Comparison of ENCODE assay signal across 23 mouse cellular contexts in genomic region chr10:117729139-117729814, GRCm38 (mm10). TPM values are rescaled to one million over a fixed set of nuclear protein-coding genes. Genes with fewer than 3 reads are reported as not detected.
DNase-seq lines count a peak whose midpoint lies in the region; ATAC-seq and TF ChIP-seq lines count a peak whose summit lies in the region.
"Had no signal": no experiment of that assay in that cellular context is flagged by ENCODE, and none has a peak within 500 bp of the region (broad histone marks: within the 10 kb centered on the region; RNA-seq: fewer than 3 reads in every experiment).

No protein-coding gene starts in this region.

- H3K4me3 ChIP-seq in forebrain, embryonic 14.5 days (ENCODE audit: low read depth, low read length), result no peak overlapping the region
- no peak overlapping the region for H3K4me3 ChIP-seq in left cerebral cortex, adult 2 months
- H3K4me3 ChIP-seq: midbrain, embryonic 13.5 days; myocyte; neural tube, embryonic 15.5 days had no signal

- DNase-seq in adrenal gland, adult 2 months, result peak; percentile 24
- DNase-seq in adrenal gland, adult 18-20 months (ENCODE audit: low spot score in 2 of 2), result no peak
- DNase-seq in urinary bladder, postnatal 25 days (ENCODE audit: low spot score), result peak; percentile 39
- no peak for DNase-seq in urinary bladder, postnatal 10 days (ENCODE audit: low spot score)
- DNase-seq in lung, postnatal 25 days (ENCODE audit: low spot score), result peak; percentile 71
- DNase-seq in forebrain, embryonic 14.5 days (ENCODE audit: low spot score), result no peak
- no peak for DNase-seq in left cerebral cortex, adult 2 months (ENCODE audit: extremely low spot score in 1 of 2, low spot score in 2 of 2)
- DNase-seq in right cerebral cortex, adult 2 months (ENCODE audit: low spot score in 2 of 2), result no peak
- DNase-seq: adrenal gland, postnatal 14 days; cerebellum, adult 11-12 months; cerebellum, postnatal 36 days; forebrain, postnatal 0 days; gastrocnemius, postnatal 10 days; heart, adult 18-20 months; kidney, adult 11 months; right cerebral cortex, postnatal 4 days; thymus, adult 2 months had no signal

- no peak overlapping the region for H3K27ac ChIP-seq in forebrain, embryonic 14.5 days (ENCODE audit: low read depth, low read length)
- H3K27ac ChIP-seq in left cerebral cortex, adult 2 months, result no peak overlapping the region
- H3K27ac ChIP-seq: kidney, postnatal 0 days; midbrain, embryonic 13.5 days; neural tube, embryonic 15.5 days had no signal

- 80% methylated on average over 11 of the region's 11 CpGs for WGBS in forebrain, embryonic 14.5 days

- no peaks in the 10 kb centered on the region for H3K27me3 ChIP-seq in forebrain, embryonic 14.5 days (replicated peaks; ENCODE audit: control insufficient read depth, insufficient read depth, low read length)
- H3K27me3 ChIP-seq: midbrain, embryonic 13.5 days; neural tube, embryonic 15.5 days had no signal

- H3K36me3 ChIP-seq in forebrain, embryonic 14.5 days (ENCODE audit: control insufficient read depth, insufficient read depth, low read length), result peaks cover 5% of the 10 kb centered on the region; the same call in 1 of the 2 replicates
- H3K36me3 ChIP-seq: G1E had no signal

- H3K9me3 ChIP-seq in forebrain, embryonic 14.5 days (replicated peaks; ENCODE audit: control insufficient read depth, low read length), result no peaks in the 10 kb centered on the region
- H3K9me3 ChIP-seq: G1E; midbrain, embryonic 13.5 days; neural tube, embryonic 15.5 days had no signal

- no peak for ATAC-seq in forebrain, embryonic 14.5 days
- ATAC-seq: CD4-positive, CD25-positive, alpha-beta regulatory T cell, adult 4 months; forebrain, postnatal 0 days; midbrain, embryonic 13.5 days had no signal

- intact Hi-C loops in left cerebral cortex, adult 2 months (cut with DNase I), result no loop called here

- H3K4me1 ChIP-seq in forebrain, embryonic 14.5 days (ENCODE audit: control insufficient read depth, insufficient read depth, low read length), result no peaks in the 10 kb centered on the region
- H3K4me1 ChIP-seq: midbrain, embryonic 13.5 days; neural tube, embryonic 15.5 days had no signal

- H3K4me2 ChIP-seq in forebrain, embryonic 14.5 days (ENCODE audit: low read length), result no peak overlapping the region
- H3K4me2 ChIP-seq: midbrain, embryonic 13.5 days; neural tube, embryonic 15.5 days had no signal

- no peak for TF ChIP-seq CTCF in left cerebral cortex, adult 2 months (IDR thresholded peaks at IDR 0.05)

- H3K9ac ChIP-seq in forebrain, embryonic 14.5 days (ENCODE audit: low read length), result no peak overlapping the region
- H3K9ac ChIP-seq: forebrain, postnatal 0 days; midbrain, embryonic 13.5 days; neural tube, embryonic 15.5 days had no signal

RNA-seq across cellular contexts. Expression of gene Slc35e3, which starts 16.9 kb away (rescaled TPM):
- total RNA-seq in adrenal gland, adult 2 months (2021), result 10 to 100 TPM; 10.4 to 20.4 TPM
- 9.1 and 9.2 TPM in 2 replicates for polyA plus RNA-seq in adrenal gland, adult 2 months (2012; rRNA removed)
- 10 to 100 TPM; 13.1 to 15.0 TPM for total RNA-seq in adrenal gland, adult 18-20 months (2021)
- polyA plus RNA-seq in forebrain, embryonic 14.5 days (2014; fragmentation: Nextera tagmentation; extraction: Ambion mirVana), result 17.7 and 20.1 TPM in 2 replicates
- total RNA-seq in left cerebral cortex, adult 2 months (2021), result 10 to 100 TPM; 27.7 to 28.8 TPM

RNA-seq across cellular contexts. Expression of gene Mdm2, which starts 18.7 kb away (rescaled TPM):
- total RNA-seq in adrenal gland, adult 2 months (2021), result 10 to 100 TPM; 47.0 to 55.4 TPM
- polyA plus RNA-seq in adrenal gland, adult 2 months (2012; rRNA removed), result 145 and 155 TPM in 2 replicates
- 10 to 100 TPM; 48.2 to 54.8 TPM for total RNA-seq in adrenal gland, adult 18-20 months (2021)
- polyA plus RNA-seq in forebrain, embryonic 14.5 days (2014; fragmentation: Nextera tagmentation; extraction: Ambion mirVana), result 33.0 and 47.7 TPM in 2 replicates
- total RNA-seq in left cerebral cortex, adult 2 months (2021), result 10 to 100 TPM; 58.7 to 65.5 TPM

Comparison
In these comparisons a context has a peak if more than half of its experiments do, and no peak if none do; other contexts are left out.
1. DNase-seq: peak in adrenal gland, adult 2 months (single experiment), urinary bladder, postnatal 25 days (single experiment) and lung, postnatal 25 days (single experiment); none in adrenal gland, adult 18-20 months (0 of 2), urinary bladder, postnatal 10 days (single experiment), forebrain, embryonic 14.5 days (single experiment), left cerebral cortex, adult 2 months (0 of 2) and right cerebral cortex, adult 2 months (0 of 2).